In the genomic region with DNA sequence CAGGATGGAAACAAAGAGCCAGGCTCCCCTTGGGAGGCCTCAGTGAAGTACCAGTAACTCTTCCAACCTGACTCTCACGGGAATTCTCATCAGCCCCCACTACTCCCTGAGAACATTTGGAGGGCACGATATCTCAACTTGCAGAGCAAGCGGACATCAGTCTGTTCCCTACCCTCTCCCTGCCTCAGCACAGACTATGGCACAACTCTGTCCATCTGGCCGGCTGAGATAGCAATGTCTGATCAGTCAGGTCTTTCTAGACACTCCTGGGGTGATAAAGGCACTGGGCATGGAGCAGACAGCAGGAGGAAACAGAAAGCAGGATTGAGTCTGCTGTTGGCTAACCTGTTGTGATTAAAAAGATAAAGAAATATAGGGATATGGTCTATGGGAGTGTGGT, we compare ENCODE assay signal across 16 mouse cellular contexts.
"Had no signal": no experiment of that assay in that cellular context is flagged by ENCODE, and none has a peak within 500 bp of the region (broad histone marks: within the 10 kb centered on the region; RNA-seq: fewer than 3 reads in every experiment).

No protein-coding gene starts in this region.

- H3K27ac ChIP-seq: kidney, postnatal 0 days; limb, embryonic 12.5 days; macrophage; midbrain, embryonic 12.5 days; stomach, embryonic 15.5 days had no signal

- ATAC-seq: intestine, postnatal 0 days had no signal

- H3K4me1 ChIP-seq: megakaryocyte, embryonic 14.5 days had no signal

- DNase-seq: kidney, adult 8-10 months; kidney, postnatal 36 days; layer of hippocampus, adult 9-11 months; layer of hippocampus, postnatal 36 days; lung, embryonic 14.5 days; lung, postnatal 14 days; right cerebral cortex, postnatal 14 days; thymus, adult 2 months; thymus, postnatal 4 days had no signal

- H3K27me3 ChIP-seq: limb, embryonic 12.5 days had no signal

- H3K9ac ChIP-seq: limb, embryonic 12.5 days; lung, embryonic 14.5 days; midbrain, embryonic 12.5 days; stomach, embryonic 15.5 days had no signal

- H3K4me2 ChIP-seq: limb, embryonic 12.5 days; lung, embryonic 14.5 days; midbrain, embryonic 12.5 days; stomach, embryonic 15.5 days had no signal

- H3K36me3 ChIP-seq: limb, embryonic 12.5 days; midbrain, embryonic 12.5 days; stomach, embryonic 15.5 days had no signal

- H3K9me3 ChIP-seq: limb, embryonic 12.5 days; midbrain, embryonic 12.5 days; stomach, embryonic 15.5 days had no signal

- H3K4me3 ChIP-seq: limb, embryonic 12.5 days; megakaryocyte, embryonic 14.5 days; midbrain, embryonic 12.5 days; stomach, embryonic 15.5 days had no signal
